Mouse (Mus musculus): Measurements from ENCODE around the gene Slc39a1. TPM values are rescaled to one million over a fixed set of nuclear protein-coding genes. Genes with fewer than 3 reads are reported as not detected.

Slc39a1 gene
- polyA plus RNA-seq, 1 experiment from 2014 or later = 79.0 TPM

GRCm38 (mm10) chr3:90268971-90269370 lies 21.0 kb downstream of the Slc39a1 start:
- H3K27ac ChIP-seq (replicated peaks) = no peak overlapping the region
- H3K4me3 ChIP-seq = no peak overlapping the region
- peaks cover 18% of the 10 kb centered on the region for H3K4me1 ChIP-seq
- H3K4me2 ChIP-seq = no peak overlapping the region
- 88% methylated on average over 16 of the region's 16 CpGs for WGBS
- no peaks in the 10 kb centered on the region for H3K27me3 ChIP-seq (replicated peaks)
- no peaks in the 10 kb centered on the region for H3K9me3 ChIP-seq
- H3K36me3 ChIP-seq = peaks cover 62% of the 10 kb centered on the region
- ATAC-seq (ENCODE audit: extremely low read depth, insufficient number of reproducible peaks, low FRiP score, low TSS enrichment) = no peak
- no peak overlapping the region for H3K9ac ChIP-seq

GRCm38 (mm10) chr3:90270784-90271183 lies 22.8 kb downstream of the Slc39a1 start:
- Histone ChIP-seq H3K4me1 (peaks cover 15% of the 10 kb centered on the region), H3K4me3 (no peak overlapping the region), H3K36me3 (peaks cover 72% of the 10 kb centered on the region), H3K9ac (no peak overlapping the region), H3K27ac (replicated peaks) (no peak overlapping the region), H3K9me3 (no peaks in the 10 kb centered on the region), H3K27me3 (replicated peaks) (no peaks in the 10 kb centered on the region), H3K4me2 (no peak overlapping the region)
- 84% methylated on average over 8 of the region's 8 CpGs for WGBS
- no peak for ATAC-seq (ENCODE audit: extremely low read depth, insufficient number of reproducible peaks, low FRiP score, low TSS enrichment)

DNA sequence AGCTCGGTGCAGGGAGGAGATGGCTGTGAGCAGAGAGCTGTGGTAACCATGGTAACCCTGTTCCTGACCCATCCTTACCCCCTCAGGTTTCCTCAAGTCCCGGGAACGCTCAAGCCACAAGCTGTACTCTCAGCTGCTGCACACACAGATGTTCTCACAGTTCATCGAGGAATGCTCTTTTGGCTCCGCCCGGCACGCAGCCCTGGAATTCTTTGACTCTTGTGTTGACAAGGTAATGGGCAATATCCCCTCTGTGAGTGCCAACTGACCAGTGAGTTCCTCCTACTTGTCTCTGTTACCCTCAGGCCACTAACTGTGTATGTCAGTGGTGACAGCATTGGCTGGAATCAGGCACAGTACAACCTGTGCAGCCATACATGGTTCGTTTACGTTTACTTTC lies 24.2 kb downstream of the Slc39a1 start:
- Histone ChIP-seq H3K4me3 (no peak overlapping the region), H3K4me1 (peaks cover 7% of the 10 kb centered on the region), H3K9ac (no peak overlapping the region), H3K4me2 (no peak overlapping the region), H3K27ac (replicated peaks) (no peak overlapping the region), H3K27me3 (replicated peaks) (no peaks in the 10 kb centered on the region), H3K9me3 (no peaks in the 10 kb centered on the region), H3K36me3 (peaks cover 86% of the 10 kb centered on the region)
- ATAC-seq (ENCODE audit: extremely low read depth, insufficient number of reproducible peaks, low FRiP score, low TSS enrichment) = no peak
- 65% methylated on average over 9 of the region's 9 CpGs for WGBS

DNA sequence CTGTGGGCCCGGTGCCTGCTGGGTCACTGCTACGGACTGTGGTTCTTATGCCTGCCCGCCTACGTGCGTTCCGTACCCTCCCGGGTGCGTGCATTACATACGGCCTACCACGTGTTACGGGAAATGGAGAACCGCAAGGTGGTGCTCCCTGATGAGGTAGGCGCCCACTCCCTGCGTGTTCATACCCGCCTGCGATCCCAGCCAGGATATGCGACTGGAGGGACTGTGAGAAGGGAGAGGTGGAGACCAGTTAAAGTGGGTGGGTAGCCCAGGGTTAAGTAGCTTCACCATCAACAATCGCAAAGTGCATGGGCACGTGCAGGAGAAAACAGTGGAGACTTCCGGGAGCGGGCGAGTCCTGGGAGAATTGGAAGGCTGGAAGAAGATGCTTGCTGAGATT lies 25.9 kb downstream of the Slc39a1 start:
- Histone ChIP-seq H3K9ac (no peak overlapping the region), H3K36me3 (peaks cover 95% of the 10 kb centered on the region), H3K4me1 (peaks cover 12% of the 10 kb centered on the region), H3K4me2 (no peak overlapping the region), H3K4me3 (no peak overlapping the region), H3K9me3 (no peaks in the 10 kb centered on the region), H3K27ac (replicated peaks) (no peak overlapping the region), H3K27me3 (replicated peaks) (no peaks in the 10 kb centered on the region)
- 91% methylated on average over 22 of the region's 22 CpGs for WGBS
- no peak for ATAC-seq (ENCODE audit: extremely low read depth, insufficient number of reproducible peaks, low FRiP score, low TSS enrichment)

- Histone ChIP-seq H3K4me2 (no peak overlapping the region), H3K9ac (no peak overlapping the region), H3K27me3 (replicated peaks) (no peaks in the 10 kb centered on the region), H3K4me1 (peaks cover 12% of the 10 kb centered on the region), H3K4me3 (no peak overlapping the region), H3K9me3 (no peaks in the 10 kb centered on the region), H3K27ac (replicated peaks) (no peak overlapping the region), H3K36me3 (peaks cover 98% of the 10 kb centered on the region)
- no peak for ATAC-seq (ENCODE audit: extremely low read depth, insufficient number of reproducible peaks, low FRiP score, low TSS enrichment)
- 88% methylated on average over 11 of the region's 11 CpGs for WGBS
These were observed 27.3 kb downstream of the Slc39a1 start for GRCm38 (mm10) chr3:90275286-90275685.

DNA sequence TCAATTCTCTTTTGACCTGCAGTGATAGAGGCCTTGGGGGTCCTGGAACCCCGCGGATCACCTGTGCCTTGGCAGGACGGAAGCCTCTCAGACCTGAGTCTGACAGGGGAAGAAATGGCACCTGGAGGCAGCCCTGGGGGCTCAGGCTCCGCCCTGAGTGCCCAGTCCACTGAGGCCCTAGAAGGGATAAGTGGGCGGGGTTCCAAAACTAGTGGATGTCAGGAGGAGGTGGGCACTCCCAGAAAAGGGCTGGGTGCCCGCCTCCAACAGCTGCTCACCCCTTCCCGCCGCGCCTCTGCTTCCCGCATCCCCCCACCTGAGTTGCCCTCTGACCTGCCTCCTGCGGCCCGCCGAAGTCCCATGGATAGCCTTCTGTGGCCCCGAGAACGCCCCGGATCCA lies 28.9 kb downstream of the Slc39a1 start:
- Histone ChIP-seq H3K4me1 (peaks cover 12% of the 10 kb centered on the region), H3K4me3 (no peak overlapping the region), H3K27ac (replicated peaks) (no peak overlapping the region), H3K36me3 (peaks cover 93% of the 10 kb centered on the region), H3K4me2 (no peak overlapping the region), H3K9me3 (no peaks in the 10 kb centered on the region), H3K27me3 (replicated peaks) (no peaks in the 10 kb centered on the region), H3K9ac (no peak overlapping the region)
- 36% methylated on average over 16 of the region's 16 CpGs for WGBS
- no peak; the same call in 1 of the 2 replicates for ATAC-seq (ENCODE audit: extremely low read depth, insufficient number of reproducible peaks, low FRiP score, low TSS enrichment)

- Histone ChIP-seq H3K36me3 (peaks cover 84% of the 10 kb centered on the region), H3K27me3 (replicated peaks) (no peaks in the 10 kb centered on the region), H3K27ac (replicated peaks) (no peak overlapping the region), H3K4me1 (peaks cover 12% of the 10 kb centered on the region), H3K9ac (no peak overlapping the region), H3K9me3 (no peaks in the 10 kb centered on the region), H3K4me2 (no peak overlapping the region), H3K4me3 (no peak overlapping the region)
- no peak for ATAC-seq (ENCODE audit: extremely low read depth, insufficient number of reproducible peaks, low FRiP score, low TSS enrichment)
- 87% methylated on average over 9 of the region's 9 CpGs for WGBS
These were observed 29.8 kb downstream of the Slc39a1 start for GRCm38 (mm10) chr3:90277793-90278192.

DNA sequence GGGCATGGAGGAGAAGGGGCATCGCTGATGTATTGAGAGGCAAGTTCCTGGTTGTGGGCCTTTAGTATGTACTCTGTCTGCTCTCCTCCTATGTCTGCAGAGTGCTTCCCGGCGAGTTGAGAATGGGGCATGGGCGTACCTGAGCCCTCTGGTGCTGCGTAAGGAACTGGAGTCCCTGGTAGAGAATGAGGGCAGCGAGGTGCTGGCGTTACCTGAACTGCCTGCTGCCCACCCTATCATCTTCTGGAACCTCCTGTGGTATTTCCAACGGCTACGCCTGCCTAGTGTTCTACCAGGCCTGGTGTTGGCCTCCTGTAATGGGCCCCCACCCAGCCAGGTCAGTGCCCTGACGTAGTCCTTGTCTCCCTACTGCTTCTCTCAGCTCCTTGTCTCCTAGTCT lies 30.2 kb downstream of the Slc39a1 start:
- Histone ChIP-seq H3K4me1 (peaks cover 12% of the 10 kb centered on the region), H3K27ac (replicated peaks) (no peak overlapping the region), H3K9me3 (no peaks in the 10 kb centered on the region), H3K9ac (no peak overlapping the region), H3K27me3 (replicated peaks) (no peaks in the 10 kb centered on the region), H3K4me3 (no peak overlapping the region), H3K4me2 (no peak overlapping the region), H3K36me3 (peaks cover 79% of the 10 kb centered on the region)
- no peak for ATAC-seq (ENCODE audit: extremely low read depth, insufficient number of reproducible peaks, low FRiP score, low TSS enrichment)
- WGBS = 90% methylated on average over 10 of the region's 10 CpGs

DNA sequence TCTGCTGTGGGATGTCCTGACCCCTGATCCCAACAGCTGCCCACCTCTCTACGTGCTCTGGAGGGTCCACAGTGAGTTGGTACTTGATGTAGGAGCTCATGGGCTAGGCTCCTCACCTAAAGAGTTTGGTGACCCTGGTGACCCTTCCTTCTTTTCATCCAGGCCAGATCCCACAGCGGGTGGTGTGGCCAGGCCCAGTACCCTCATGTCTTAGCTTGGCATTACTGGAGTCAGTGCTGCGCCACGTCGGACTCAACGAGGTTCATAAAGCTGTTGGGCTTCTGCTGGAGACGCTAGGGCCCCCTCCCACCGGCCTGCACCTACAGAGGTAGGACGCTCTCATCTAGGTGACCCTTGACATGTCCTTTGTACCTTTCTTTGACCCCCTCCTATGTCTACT lies 31.2 kb downstream of the Slc39a1 start:
- ATAC-seq (ENCODE audit: extremely low read depth, insufficient number of reproducible peaks, low FRiP score, low TSS enrichment) = no peak
- Histone ChIP-seq H3K4me2 (no peak overlapping the region), H3K4me3 (no peak overlapping the region), H3K9ac (no peak overlapping the region), H3K4me1 (peaks cover 12% of the 10 kb centered on the region), H3K36me3 (peaks cover 69% of the 10 kb centered on the region), H3K27me3 (replicated peaks) (no peaks in the 10 kb centered on the region), H3K9me3 (no peaks in the 10 kb centered on the region), H3K27ac (replicated peaks) (no peak overlapping the region)
- WGBS = 88% methylated on average over 9 of the region's 9 CpGs

DNA sequence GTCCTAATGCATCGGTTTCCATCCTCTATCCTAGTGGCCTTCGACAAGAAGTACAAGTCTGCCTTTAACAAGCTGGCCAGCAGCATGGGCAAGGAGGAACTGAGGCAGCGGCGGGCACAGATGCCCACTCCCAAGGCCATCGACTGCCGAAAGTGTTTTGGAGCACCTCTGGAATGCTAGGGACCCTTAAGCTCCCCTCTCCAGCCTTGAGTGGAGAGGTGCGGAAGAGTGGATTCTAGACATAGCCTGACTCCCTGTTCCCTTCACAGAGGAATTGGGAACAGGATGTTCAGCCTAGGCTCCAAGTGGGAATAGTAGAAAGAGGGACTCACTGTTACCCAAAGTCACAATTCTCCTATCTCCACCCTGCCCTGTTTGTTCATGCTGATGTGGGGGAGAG lies 31.8 kb downstream of the Slc39a1 start:
- 88% methylated on average over 7 of the region's 7 CpGs for WGBS
- Histone ChIP-seq H3K9me3 (no peaks in the 10 kb centered on the region), H3K36me3 (peaks cover 66% of the 10 kb centered on the region), H3K4me1 (peaks cover 12% of the 10 kb centered on the region), H3K4me3 (no peak overlapping the region), H3K27ac (replicated peaks) (no peak overlapping the region), H3K4me2 (no peak overlapping the region), H3K9ac (no peak overlapping the region), H3K27me3 (replicated peaks) (no peaks in the 10 kb centered on the region)
- ATAC-seq (ENCODE audit: extremely low read depth, insufficient number of reproducible peaks, low FRiP score, low TSS enrichment) = no peak

DNA sequence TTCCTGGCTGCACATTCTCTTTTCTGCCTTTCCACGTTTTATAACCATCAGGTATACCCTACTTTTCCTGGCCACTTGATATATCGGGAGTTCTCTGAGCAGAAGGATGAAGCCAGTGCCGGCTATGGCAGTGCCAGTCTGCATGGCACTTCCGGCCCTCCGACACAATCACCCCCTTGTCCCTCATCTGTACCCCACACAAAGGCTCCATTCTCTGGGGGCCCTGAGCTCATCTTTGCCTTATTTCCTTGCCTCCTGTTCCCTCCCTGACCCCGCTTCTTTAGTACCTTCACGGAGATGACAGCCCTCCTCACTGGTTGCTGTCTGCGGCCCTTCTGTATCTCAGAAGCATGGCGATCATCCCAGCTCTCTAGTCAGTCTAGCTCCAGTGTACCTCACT lies 32.7 kb downstream of the Slc39a1 start:
- Histone ChIP-seq H3K4me1 (peaks cover 12% of the 10 kb centered on the region), H3K9ac (no peak overlapping the region), H3K4me3 (no peak overlapping the region), H3K27me3 (replicated peaks) (no peaks in the 10 kb centered on the region), H3K4me2 (no peak overlapping the region), H3K36me3 (peaks cover 57% of the 10 kb centered on the region), H3K9me3 (no peaks in the 10 kb centered on the region), H3K27ac (replicated peaks) (no peak overlapping the region)
- no peak for ATAC-seq (ENCODE audit: extremely low read depth, insufficient number of reproducible peaks, low FRiP score, low TSS enrichment)
- 89% methylated on average over 9 of the region's 9 CpGs for WGBS

DNA sequence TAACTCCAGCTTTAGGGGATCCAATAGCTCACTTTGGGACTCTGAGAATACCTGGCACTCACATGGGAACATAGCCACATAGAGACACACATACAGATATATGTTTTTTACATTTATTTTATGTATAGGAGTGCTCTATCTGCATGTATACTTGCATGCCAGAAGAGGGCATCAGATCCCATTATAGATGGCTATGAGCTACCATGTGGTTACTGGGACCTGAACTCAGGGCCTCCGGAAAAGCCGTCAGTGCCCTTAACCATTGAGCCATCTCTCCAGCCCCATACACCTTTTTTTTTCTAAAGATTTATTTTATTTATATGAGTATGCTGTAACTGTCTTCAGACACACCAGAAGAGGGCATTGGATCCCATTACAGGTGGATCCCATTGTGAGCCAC lies 36.2 kb downstream of the Slc39a1 start:
- no peak overlapping the region for H3K4me3 ChIP-seq
- H3K9ac ChIP-seq = no peak overlapping the region
- peaks cover 22% of the 10 kb centered on the region for H3K36me3 ChIP-seq
- H3K4me1 ChIP-seq = no peaks in the 10 kb centered on the region
- H3K9me3 ChIP-seq = no peaks in the 10 kb centered on the region
- ATAC-seq (ENCODE audit: extremely low read depth, insufficient number of reproducible peaks, low FRiP score, low TSS enrichment) = no peak
- no peak overlapping the region for H3K4me2 ChIP-seq
- no peaks in the 10 kb centered on the region for H3K27me3 ChIP-seq (replicated peaks)
- WGBS = 93% methylated on average over 2 of the region's 2 CpGs
- H3K27ac ChIP-seq (replicated peaks) = no peak overlapping the region
